Mouse (Mus musculus) spleen, adult 2 months (tissue): Measurements from ENCODE around the gene Fbxo33.

ENCODE experiments used
- CTCF ChIP-seq: fragments of 200-500 bp; IDR thresholded peaks from 2 replicates; pipeline ENCODE4 v1.5.1; 2011; ENCODE audit warnings: mild to moderate bottlenecking, inconsistent platforms; ENCODE audit not compliant: insufficient read depth, insufficient read length, insufficient replicate concordance; ENCODE audit errors: extremely low read depth
- POLR2A ChIP-seq: fragments of 200-500 bp; IDR thresholded peaks from 2 replicates; pipeline ENCODE4 v1.6.1; 2011; ENCODE audit warnings: low read depth, low read length, inconsistent platforms

- TF ChIP-seq CTCF (no peak), POLR2A (no peak)
Measured at GRCm38 (mm10) chr12:59228401-59228800, 8.9 kb upstream of the Fbxo33 start.
